Mouse (Mus musculus) testis, adult 2 months (tissue): ENCODE data around the gene Laptm4a.

Experiments used
- CTCF ChIP-seq: fragments of 200-500 bp; IDR thresholded peaks from 2 replicates; pipeline ENCODE4 v1.5.1; 2012; ENCODE audit warnings: low read depth, mild to moderate bottlenecking, inconsistent platforms, low read length, moderate library complexity; ENCODE audit not compliant: control insufficient read depth, insufficient read depth, insufficient replicate concordance
- POLR2A ChIP-seq: fragments of 200-500 bp; IDR thresholded peaks from 2 replicates; pipeline ENCODE4 v1.6.1; 2012; ENCODE audit warnings: low read depth, mild to moderate bottlenecking, inconsistent platforms, low read length, moderate library complexity; ENCODE audit not compliant: control insufficient read depth

GRCm38 (mm10) chr12:8969828-8970227 lies 48.4 kb downstream of the Laptm4a start:
- TF ChIP-seq POLR2A (no peak), CTCF (no peak)
